Mouse (Mus musculus) spleen, postnatal 4 days (tissue): ENCODE results near the gene Rasd1.

Experiments
- DNase-seq, 2 experiments: peaks; one replicate each; pipeline ENCODE4 v3.0.0; 2022; ENCODE audit warnings: low spot score in 2 of 2

Rasd1 gene

DNA sequence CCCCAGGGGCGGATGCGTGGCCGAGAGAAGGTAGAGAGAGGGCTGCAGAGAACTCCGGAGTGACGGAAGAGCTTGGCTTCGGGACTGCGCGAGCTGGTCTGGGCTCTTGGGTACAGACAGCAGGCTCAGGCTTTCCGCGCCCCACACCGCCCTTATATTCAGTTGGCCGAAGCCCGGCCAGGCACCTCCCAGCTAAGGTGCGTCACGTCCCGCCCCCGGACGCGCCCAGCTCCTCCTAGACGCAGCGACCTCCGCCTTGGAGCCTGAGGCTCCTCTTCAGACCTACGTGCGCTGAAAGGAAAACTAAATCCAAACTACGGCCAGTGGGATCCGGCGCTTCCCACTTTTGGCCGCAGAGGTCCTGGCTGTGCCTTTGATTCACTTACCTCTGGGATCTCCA, at the start of gene Rasd1:
TSS of gene Rasd1 (minus strand) at position 127 of the 400 bp plus-strand sequence.
- DNase-seq, result peak; percentile 80 to 88

DNA sequence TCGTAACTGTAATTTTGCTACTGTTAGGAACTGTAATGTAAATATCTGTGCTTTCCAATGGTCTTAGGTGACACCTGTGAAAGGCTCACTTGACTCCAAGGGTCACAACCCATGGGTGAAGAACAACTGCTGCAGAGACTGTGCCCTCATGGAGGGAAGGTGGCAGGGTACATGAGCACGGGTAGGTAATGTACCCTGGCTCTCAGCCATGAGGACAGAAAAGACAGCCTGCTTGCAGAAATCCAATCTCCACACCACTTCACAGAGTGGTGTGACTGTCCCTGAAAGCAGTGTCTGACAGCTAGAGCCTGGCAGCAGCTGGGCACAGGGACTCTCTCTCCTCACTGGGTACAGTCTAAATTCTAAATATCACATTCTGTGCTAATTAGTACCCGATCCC, 46.8 kb upstream of the Rasd1 start:
- DNase-seq, result no peak

DNA sequence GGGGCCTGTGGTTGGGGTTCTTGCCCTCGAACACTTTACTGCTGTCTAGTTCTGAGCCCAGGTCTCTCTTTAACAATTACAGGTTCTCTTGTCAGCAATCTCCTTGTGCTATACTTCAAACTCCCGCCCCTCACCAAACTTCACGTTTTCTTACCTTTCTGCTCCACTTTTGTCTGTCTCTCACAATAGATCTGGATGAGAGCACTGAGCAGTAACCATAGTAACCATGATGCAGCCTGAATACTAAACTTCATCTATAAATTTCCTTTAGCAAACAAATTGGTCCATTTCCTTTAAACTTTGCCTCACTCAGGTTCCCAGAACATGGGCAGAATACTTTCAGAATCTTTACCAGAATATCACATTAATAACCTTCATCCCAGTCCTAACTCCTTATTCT, 44.7 kb upstream of the Rasd1 start:
- DNase-seq, result no peak

DNA sequence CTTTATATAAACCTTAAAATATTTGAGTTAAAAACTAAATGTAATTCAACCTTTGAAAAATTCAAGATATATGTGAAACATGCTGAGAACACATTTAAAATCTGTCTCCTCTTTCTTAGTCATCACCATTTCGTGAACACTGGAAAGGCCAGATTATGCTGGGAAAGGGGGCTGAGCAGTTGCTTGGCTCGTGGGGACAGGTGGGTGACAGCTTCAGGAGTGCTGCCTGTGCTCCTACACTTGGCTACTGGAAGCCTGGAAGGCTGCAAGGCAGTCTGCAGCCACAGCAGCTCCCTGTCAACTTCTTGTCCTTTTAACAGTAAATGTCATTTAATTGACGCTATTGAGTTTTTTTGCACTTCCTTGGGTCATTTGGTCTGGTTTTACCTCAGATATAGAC, 41.1 kb upstream of the Rasd1 start:
- no peak for DNase-seq

DNA sequence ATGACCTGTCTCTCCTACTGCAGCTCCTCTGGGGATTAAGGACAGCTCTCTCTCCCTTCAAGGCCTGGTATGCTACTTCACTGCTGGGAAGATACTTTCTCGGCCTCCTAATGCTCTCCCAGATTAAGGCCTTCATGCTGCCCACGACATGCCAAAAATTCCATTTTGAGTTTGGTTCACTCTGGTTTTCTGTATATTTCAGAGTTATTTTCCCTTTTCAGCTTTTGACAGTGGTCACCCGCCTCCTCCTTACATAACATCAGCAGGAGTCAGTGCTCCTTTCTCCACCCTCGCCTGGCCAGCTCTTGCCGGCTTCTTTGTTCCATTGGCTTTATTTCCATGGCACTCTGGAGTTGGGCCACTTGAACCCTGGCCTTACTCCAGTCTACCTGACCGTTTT, 40.0 kb upstream of the Rasd1 start:
- no peak for DNase-seq

DNA sequence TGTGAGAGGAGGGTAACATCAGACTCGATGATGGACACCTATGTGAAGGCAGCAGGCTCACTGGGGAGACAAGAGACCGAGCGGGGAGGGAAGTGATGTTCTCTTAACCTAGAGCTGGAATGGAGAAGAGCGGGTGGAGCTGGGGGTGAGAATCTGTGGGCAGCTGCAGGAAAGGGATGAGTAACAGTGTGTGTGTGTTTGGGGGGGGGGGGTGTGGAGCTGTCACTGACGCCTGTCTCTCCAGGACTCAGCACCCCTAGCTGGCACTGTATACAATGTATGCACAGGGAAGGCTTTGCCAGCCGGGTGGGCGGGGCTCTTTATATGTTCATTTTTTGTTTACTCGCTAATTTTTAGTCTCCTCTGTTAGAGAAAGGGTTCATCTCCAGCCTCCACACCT, 39.1 kb upstream of the Rasd1 start:
- no peak for DNase-seq

DNA sequence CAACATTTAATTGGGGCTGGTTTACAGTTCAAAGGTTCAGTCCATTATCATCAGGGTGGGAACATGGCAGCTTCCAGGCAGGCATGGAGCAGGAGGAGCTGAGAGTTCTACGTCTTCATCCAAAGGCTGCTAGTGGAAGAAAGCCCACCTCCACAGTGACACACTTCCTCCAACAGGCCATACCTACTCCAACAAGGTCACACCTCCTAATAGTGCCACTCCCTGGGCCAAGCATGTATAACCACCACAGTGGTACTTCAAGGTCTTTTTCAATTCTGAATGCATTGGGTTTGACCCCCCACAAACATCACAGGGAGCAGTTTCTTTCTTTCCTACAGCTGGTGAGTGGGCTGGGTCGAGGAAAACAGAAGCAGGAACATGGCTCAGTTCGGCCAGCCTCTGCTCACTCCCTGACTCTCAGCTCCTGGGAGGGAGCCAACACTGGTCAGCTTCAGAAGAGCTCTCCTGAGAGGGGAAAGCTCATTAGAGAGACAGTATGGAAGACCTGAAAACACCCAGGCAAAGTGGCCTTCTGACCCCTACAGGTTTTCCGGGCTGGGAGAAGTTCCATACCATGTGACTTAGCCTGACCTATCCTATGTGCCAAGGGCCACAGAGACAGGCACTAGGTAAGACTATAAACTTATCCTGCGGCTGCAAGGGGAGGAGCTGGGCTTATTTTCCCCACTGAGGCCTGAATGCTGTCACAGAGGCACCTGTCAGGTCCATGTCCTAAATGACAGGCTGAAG, 36.7 kb upstream of the Rasd1 start:
- DNase-seq, result no peak

DNA sequence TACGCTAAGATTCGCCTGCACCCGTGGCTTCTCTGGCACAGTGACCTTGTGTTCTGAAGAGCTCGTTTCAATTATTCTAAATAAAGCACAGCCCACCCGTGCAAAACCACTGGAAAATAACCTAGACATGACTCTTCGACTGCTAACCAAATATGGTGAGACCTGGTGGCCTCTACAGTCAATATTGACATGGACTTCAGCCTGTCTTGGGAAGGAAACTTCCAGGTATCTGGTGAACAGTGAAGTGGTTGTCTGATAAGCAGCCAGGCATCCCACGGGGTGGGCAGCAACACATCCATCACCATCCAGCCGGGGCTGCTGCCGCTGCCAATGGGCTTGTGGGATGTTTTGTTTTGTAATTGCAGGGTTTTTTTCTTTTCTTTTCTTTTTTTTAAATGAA, 29.6 kb upstream of the Rasd1 start:
- DNase-seq, result no peak

DNA sequence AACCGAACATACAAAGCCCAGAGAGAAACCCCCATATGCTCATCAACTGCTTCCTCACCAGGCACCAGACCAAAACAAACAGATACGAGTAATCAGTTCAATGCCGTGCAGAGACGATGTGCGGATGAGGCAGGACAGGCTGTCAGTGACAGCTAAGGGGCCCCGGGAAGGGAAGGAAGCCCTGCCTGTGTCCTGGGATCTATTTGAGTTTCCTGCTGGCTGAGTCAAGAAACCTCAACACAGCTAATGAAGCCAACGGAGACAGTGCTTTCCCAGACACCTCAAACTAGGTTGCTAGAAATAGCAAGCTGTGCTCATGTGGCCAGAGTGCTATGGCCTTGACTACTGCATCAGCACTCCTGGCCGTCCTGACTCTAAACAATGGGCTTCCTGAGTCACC, 26.6 kb upstream of the Rasd1 start:
- no peak for DNase-seq

DNA sequence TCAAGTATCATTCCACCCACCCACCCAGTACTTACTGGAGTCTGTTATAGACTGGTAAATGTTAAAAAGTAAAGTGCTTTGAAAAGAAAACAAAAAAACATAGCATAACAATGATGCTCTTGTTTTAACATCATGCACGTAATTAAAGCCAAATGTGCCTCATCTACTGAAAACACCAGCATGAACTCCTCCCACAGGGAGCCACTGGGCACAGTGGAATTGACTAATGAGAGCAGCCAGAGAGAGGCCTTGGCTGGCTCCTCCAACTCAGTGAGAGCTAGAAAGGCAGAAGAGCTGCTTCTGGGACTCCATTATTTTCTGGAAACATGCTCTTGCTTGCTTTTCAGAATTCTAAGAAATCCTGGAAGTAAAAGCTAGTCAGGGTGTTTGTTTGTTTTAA, 24.7 kb upstream of the Rasd1 start:
- no peak for DNase-seq

DNA sequence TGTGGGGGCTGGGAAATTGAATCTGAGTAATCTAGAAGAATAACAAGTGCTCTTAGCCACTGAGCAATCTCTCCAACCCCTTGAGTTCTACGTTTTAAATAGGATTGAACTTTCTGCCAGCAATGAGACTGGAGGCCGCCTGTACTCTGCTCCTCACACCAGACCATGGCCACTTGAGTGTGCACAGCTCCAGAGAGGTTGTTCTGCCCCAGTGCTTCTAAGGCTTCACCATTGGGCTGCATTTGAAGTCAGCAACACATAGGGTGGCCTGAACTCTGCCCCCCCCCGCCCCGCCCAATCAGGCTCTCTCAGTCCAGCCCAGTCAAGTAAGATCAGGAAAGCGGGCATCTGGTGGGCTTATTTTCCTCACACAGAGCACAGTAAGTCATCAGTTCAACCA, 13.1 kb upstream of the Rasd1 start:
- no peak for DNase-seq

DNA sequence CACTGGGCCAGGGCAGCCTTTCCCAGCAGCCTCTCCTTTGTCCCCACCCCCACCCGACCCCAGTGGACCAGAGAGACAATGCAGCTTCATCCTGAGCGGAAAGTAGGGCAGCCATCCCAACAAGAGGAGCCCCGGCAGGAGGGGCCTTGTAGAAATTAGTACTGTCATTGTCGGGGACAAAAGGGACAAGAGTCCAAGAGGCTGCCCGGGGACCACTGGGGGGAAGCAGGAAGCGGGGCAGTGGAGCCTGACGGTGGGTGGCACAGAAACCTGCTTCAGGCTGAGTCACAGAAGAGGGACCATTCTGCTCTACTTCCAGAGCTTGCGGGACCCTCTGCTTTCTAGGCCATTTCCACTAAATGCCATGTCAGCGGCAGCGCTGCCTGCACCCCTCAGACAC, 10.5 kb upstream of the Rasd1 start:
- no peak for DNase-seq

DNA sequence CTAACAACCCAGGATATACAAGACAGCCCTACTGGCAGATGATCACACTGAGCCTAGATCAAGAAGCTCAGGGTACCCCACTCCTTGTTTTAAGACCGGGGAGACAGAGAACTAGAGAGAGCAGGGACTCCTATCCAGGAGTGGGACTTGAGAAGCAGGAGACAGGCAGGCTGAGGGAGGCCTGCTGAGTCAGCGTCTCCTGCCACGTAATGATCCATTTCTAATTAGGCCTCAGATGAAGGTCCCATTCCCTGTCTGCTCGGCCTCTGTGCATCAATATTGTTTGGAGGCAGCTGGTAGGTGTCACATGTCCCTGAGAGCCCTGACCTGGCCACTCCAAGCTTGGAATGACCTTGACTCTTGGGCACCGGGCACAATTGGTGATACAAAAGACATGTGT, 8.6 kb upstream of the Rasd1 start:
- DNase-seq, result no peak

DNA sequence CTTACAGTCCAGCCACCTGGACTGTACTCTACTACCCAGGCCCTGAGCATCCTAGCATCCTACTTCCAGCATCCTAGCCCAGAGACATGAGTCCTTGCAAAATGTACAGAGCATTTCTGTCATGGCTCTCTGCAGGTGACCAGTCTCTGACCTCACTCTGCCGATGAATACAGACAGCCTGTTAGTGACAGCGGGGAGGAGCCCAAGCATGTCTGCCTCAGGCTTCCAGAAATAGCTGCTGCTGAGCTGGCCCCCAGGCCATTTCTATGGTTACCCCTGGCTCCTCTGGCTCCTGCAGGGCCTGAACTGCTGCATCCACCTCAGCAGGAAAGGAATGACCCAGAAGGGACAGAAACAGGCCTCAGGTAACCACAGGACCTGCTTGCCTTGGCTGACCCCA, 6.9 kb upstream of the Rasd1 start:
- no peak for DNase-seq

DNA sequence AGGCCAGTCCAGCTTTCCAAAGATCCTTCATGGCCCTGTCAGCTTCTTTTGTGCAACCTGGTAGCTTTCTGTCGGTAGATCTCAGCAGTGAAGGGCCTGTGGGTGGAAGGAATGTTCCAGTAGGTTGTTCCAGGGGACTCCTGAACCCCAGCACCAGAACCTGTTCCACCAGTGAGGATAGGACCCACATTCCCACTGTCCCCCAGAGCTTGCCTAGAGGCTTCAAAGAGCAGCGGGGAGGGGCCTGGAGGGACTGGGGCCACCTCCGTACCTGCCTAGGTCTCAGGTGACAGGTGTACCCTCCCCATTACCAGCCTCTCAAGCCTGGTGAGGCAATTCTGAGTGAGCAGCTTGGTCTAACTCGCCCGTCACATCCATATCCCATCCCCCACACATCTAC, 6.0 kb upstream of the Rasd1 start:
- no peak for DNase-seq

DNA sequence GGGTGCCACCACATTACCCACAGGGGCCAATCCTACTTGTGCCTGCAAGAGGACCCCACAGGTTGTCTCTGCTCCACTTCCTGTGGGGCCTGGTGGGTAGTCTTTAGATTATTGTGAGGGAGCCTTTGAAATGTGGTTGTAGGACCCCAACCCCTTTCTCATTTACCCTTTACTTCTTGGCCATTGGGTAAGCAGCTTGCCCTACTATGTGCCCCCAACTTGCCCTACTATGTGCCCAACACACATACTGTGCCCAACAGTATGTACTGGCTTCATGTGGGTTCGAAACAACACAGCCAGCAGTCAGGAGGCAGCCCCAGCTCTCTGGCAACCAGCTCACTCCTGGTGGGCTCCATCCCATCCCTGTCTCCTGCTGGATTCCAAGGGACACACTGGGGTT, 3.0 kb upstream of the Rasd1 start:
- DNase-seq, result no peak

DNA sequence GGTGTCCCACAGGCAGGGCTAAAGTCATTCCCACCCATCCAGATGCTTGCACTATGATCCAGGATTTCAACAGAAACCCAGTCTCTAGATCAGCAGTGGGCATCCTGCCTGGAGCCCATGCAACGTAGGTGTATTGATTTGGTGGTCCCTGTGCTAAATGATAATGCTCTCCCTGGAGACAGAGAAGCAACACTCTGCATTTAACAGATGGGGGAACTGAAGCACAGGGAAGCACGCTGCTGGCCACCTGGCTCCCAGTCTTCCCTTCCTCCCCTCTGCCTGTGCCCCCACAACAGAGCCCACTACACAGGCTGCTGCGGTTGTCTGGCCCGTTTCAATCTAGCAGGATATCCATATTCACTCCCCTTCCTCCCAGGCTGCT, 1.3 kb upstream of the Rasd1 start:
- no peak for DNase-seq

DNA sequence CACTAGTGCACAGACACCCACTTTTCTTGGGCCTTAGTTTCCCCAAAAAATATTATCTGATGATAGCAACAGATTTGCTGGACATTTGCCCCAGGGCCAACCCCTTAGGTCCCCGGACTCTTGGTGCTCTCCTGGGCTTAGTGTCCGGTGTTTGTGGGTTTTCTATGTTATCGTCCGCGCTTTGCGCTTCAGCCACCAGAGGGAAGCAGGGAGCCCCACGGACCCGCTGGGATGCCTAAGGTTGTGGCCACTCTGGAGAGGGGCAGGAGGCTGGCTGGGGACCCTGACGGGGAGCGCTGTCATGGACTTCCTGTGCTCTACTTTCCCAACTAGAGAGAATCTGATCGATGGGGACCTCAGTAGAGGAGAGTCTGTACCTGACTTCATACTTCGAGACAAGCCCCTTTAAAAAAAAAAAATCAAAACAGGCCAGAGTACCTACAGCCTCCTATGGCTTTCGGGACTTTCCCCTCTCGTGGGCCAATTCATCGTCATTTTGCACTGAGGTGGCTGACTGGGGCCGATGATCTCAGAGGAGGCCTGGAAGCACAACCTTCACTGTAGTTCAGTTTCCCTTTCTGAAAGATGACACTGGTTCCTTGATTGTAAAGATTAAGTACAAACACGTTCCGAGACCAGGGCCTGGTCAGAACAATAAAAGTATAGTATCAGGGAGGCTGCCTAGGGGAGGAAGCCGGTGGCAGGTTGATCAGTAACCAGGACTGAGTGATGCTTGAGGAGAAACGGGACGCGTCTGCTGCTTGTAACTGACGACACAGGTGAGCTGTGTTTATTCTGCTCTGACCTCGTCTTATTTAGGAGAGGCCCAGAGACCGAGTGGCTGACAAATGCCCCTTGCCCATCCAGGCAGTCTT, 720 bp upstream of the Rasd1 start:
- DNase-seq, result peak; percentile 71 to 88

DNA sequence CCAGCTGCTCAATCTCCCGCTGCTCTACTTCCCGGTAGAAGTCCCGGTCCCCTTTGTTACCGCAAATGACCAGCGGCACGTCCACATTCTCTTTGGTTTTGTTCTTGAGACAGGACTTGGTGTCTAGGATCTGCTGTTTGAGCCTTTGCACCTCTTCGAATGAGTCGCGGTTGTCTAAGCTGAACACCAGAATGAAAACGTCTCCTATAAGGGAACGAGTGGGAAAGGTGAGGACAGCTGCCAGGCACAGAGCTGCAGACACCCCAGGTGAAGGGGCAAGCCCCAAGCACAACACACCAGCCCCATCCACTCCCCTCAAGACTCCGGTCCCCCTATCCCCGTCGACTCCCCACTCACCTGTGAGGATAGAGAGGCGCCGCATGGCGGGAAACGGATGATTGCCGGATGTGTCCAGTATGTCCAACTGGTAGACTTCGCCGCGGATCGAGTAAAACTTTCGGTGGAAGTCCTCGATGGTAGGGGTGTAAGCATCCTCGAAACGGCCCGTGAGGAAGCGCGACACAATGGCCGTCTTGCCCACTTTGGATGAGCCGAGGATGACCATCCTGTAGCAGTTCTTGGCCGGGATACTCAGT, 483 bp downstream of the Rasd1 start:
- peak in 1 of 2 experiments; percentile 73 for DNase-seq

DNA sequence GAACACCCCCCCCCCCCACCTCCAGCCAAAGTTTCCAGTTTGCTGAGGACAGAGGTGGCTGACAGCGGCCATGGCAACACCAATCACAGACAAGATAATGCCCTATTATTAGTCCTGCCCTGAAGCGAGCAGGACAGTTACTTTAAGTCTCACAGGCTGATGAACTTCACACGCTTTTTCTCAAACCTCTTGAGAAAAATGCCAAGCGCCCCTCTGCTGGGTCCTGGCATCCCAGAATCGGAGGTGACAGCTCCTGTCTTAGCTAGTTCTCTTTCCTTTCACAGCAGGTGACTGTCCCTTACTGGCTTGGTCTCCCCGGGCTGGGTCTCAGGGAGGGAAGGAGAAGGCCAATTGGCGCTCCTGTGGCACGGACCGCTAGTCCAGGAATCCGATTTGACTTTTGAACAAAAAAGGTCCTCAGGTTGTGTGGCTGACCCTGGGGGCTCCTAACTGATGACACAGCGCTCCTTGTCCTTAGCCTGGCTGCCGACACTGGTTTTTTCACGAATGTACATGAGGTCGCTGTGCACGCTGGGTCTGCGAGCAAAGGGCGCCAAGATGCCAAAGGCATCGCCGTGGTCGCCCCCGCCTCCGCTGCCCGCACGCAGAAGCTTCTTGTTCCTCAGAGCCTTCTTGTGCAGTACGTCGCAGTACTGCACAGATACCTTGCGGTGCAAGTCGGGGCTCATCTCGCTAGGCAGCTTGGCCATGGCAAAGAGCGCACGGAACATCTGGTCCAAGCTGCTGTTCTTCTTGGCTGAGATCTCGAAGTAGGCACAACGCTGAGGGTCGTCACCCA, 1.2 kb downstream of the Rasd1 start:
- DNase-seq, result no peak

DNA sequence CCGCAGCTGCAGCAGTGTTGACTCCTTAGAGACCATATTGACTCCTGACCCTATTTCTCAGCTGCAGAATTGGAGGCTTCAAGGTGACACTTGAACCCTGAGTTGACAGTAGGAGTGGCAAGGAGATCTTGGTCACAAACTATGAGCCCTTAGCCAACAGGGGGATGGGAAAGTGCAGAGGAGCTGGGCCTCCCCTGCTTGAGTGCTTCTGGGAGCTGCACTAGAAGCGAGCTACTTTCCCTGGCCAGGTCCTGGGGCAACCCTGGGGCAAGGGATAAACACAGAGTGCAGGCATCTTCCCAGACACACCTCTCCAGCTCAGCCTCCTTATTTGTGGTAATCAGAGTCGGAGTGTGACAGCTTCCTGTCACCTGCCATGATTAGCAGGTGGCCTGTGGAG, 2.2 kb downstream of the Rasd1 start:
- no peak for DNase-seq

DNA sequence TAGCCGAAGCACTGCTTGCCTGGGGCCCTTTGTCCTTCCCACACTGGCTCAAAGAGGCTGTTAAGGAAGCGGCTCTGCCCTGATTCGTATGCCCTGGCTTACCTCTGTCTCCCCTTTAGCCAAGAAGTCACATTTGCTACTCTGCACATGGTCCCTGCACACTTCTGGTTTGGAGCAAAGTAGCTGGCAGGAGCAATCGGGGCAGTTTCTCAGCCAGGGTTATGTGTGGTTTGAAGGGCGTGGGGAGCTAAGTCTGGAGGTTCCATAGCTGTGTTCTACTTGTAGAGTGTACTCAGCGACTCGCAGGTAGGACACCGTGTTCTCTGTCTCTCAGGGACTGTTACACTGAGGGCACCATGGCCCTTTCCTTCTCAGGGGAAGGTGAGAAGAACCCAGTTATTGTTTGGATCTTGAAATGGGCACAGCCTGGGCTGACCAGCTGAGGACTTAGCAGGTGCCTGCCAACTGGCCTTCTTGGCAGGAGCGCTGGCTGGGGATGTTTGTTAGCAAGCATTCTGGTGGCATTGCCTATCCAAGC, 3.3 kb downstream of the Rasd1 start:
- no peak for DNase-seq
